Mouse (Mus musculus) adrenal gland (tissue): ENCODE data around the gene Smox.

Source experiments
- intact Hi-C: fragments of 180-260 bp; cut with DNase I; formaldehyde crosslinking; loops from one replicate; pipeline ENCODE4 v1.15.1; 2025

The Smox gene

GRCm38 (mm10) chr2:131549090-131549489 lies 57.8 kb downstream of the Smox start:
- intact Hi-C loops, result loop anchor here (5.0 kb wide), 1 partner anchor 263 kb away; no protein-coding TSS in a partner anchor

GRCm38 (mm10) chr2:131550474-131550873 lies 59.2 kb downstream of the Smox start:
- intact Hi-C loops, result no loop called here

- intact Hi-C loops, result no loop called here
Measured at GRCm38 (mm10) chr2:131550906-131551305, 59.6 kb downstream of the Smox start.

GRCm38 (mm10) chr2:131551701-131552620 lies 60.7 kb downstream of the Smox start:
- intact Hi-C loops, result no loop called here

GRCm38 (mm10) chr2:131552736-131553400 lies 61.6 kb downstream of the Smox start:
- intact Hi-C loops, result no loop called here

GRCm38 (mm10) chr2:131557896-131558295 lies 66.6 kb downstream of the Smox start:
- intact Hi-C loops, result no loop called here

- intact Hi-C loops, result no loop called here
Measured at GRCm38 (mm10) chr2:131560205-131560919, 69.1 kb downstream of the Smox start.

GRCm38 (mm10) chr2:131561344-131561870 lies 70.1 kb downstream of the Smox start:
- intact Hi-C loops, result no loop called here

- intact Hi-C loops, result loop anchor here (1.0 kb wide), 1 partner anchor 209 kb away; no protein-coding TSS in a partner anchor
Measured at GRCm38 (mm10) chr2:131561891-131562585, 70.7 kb downstream of the Smox start, which contains the start of gene Adra1d. Adra1d (minus strand) TSS chr2:131562283.

GRCm38 (mm10) chr2:131562586-131563122 lies 71.4 kb downstream of the Smox start:
- intact Hi-C loops, result loop anchor here (1.0 kb wide), 1 partner anchor 209 kb away; no protein-coding TSS in a partner anchor
